Mouse (Mus musculus) forebrain, embryonic 16.5 days (tissue): ENCODE measurements around the gene Pik3r6. TPM values are rescaled to one million over a fixed set of nuclear protein-coding genes. Genes with fewer than 3 reads are reported as not detected.

Experiments
- ATAC-seq: fragments of 200-750 bp; cut with Nextera tagmentation; 2 replicates; pipeline ENCODE4 v1.8.0; 2017; ENCODE audit warnings: mild to moderate bottlenecking, moderate library complexity
- H3K27ac ChIP-seq: fragments of 300-500 bp; sonication (generic); 2 replicates; pipeline ENCODE4 v1.5.1; 2014; ENCODE audit warnings: low read length, control low read depth
- H3K27me3 ChIP-seq: fragments of 300-500 bp; sonication (generic); replicated peaks from 2 replicates; pipeline ENCODE4 v1.6.1; 2014; ENCODE audit warnings: low read length; ENCODE audit not compliant: control insufficient read depth, insufficient read depth
- H3K36me3 ChIP-seq: fragments of 300-500 bp; sonication (generic); 2 replicates; pipeline ENCODE4 v1.6.1; 2014; ENCODE audit not compliant: control insufficient read depth, insufficient read depth
- H3K4me1 ChIP-seq: fragments of 300-500 bp; sonication (generic); replicated peaks from 2 replicates; pipeline ENCODE4 v1.6.1; 2014; ENCODE audit warnings: low read length; ENCODE audit not compliant: control insufficient read depth, insufficient read depth
- H3K4me2 ChIP-seq: fragments of 300-500 bp; sonication (generic); 2 replicates; pipeline ENCODE4 v1.6.1; 2014; ENCODE audit warnings: mild to moderate bottlenecking, low read length, control low read depth
- H3K4me3 ChIP-seq: fragments of 300-500 bp; sonication (generic); replicated peaks from 2 replicates; pipeline ENCODE4 v1.5.1; 2014; ENCODE audit warnings: mild to moderate bottlenecking, low read length, control low read depth
- H3K9ac ChIP-seq: fragments of 300-500 bp; sonication (generic); replicated peaks from 2 replicates; pipeline ENCODE4 v1.6.1; 2014; ENCODE audit warnings: low read depth, low read length, control low read depth
- H3K9me3 ChIP-seq: fragments of 300-500 bp; sonication (generic); 2 replicates; pipeline ENCODE4 v1.6.1; 2016; ENCODE audit warnings: low read length; ENCODE audit not compliant: control insufficient read depth
- WGBS: fragments of 180-500 bp; shearing (Covaris S2); extraction: QIAGEN DNeasy Blood & Tissue Kit; methylation state at CpG from one replicate; pipeline ENCODE4 v1.1.7; 2014; 5-methylcytosine and 5-hydroxymethylcytosine counted together
- polyA plus RNA-seq: library from polyadenylated mRNA; unstranded; fragments of >200 nt; fragmentation: Nextera tagmentation; extraction: Ambion mirVana; gene quantifications from 2 replicates; pipeline ENCODE4 v1.2.1, GENCODE M21; 2015

Pik3r6 gene
- polyA plus RNA-seq, 1 experiment from 2014 or later = 1.8 TPM

DNA sequence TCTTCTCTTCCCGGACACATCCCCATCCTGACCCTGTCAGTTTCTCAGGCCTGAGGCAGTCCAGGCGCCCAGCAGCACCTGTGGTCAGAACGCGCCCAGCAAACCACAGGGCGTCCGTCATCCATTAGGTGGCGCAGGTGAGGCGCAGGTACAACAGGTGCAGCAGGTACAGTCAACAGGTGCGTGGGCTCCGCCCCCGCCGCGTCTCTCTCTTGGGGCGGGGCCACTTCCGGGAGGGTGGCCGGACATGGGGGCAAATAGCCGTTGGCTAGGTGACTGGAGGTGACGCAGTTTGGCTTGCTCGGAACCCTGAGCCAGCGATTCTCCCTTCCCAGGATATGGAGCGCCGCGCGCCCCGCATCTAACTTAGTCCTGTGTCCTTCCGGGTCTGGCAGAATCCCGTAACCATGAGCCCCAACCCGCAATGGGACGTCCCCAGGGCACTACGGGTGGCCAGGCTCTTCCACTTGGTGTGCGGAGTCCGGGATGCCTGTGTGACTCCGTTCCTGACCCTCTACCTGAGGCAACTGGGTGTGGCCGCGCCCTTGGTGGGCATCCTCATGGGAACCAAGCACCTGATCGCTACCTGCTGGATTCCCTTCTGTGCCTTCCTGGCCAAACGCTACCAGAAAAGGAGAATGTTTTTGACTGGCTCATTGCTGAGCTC, 53.2 kb downstream of the Pik3r6 start, which contains the start of gene Mfsd6l:
TSS of gene Mfsd6l (plus strand) at position 269 of the 667 bp plus-strand sequence.
- H3K9me3 ChIP-seq = no peaks in the 10 kb centered on the region; the same call in 1 of the 2 replicates
- peaks cover 3% of the 10 kb centered on the region; the same call in 1 of the 2 replicates for H3K4me1 ChIP-seq
- peak within 1 kb of the TSS; percentile 37 for H3K4me2 ChIP-seq
- peak within 1 kb of the TSS; percentile 8; the same call in 1 of the 2 replicates for H3K4me3 ChIP-seq
- ATAC-seq = no peak
- H3K27me3 ChIP-seq = 0 out of 2 replicates have a peak, but pooled peaks cover 3% of the 10 kb centered on the region
- H3K36me3 ChIP-seq = no peaks in the 10 kb centered on the region
- WGBS = 7% methylated on average over 37 of the region's 37 CpGs
- no peak within 1 kb of the TSS for H3K9ac ChIP-seq
- no peak within 1 kb of the TSS for H3K27ac ChIP-seq

DNA sequence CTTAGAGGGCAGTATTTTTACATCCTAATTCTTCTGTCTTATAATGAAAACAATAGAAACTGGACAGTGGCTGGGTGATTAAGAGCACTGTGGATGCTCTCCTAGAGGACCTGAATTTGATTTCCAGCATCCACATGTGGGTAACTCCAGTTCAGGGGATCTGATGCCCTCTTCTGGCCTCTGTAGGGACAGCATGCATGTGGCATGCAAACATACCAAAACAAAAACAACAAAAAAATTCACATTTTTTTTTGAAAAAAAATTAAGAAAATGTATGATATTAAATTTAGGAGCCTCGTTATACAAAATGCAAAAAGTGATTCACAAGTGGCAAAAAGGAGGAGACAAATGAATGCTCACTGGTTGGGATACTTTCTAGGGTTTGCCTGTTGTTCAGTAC, 56.7 kb downstream of the Pik3r6 start:
- Histone ChIP-seq H3K9ac (no peak overlapping the region), H3K4me3 (no peak overlapping the region), H3K4me2 (no peak overlapping the region), H3K4me1 (peaks cover 3% of the 10 kb centered on the region; the same call in 1 of the 2 replicates), H3K27ac (no peak overlapping the region), H3K9me3 (no peaks in the 10 kb centered on the region; the same call in 1 of the 2 replicates), H3K27me3 (0 out of 2 replicates have a peak, but pooled peaks cover 3% of the 10 kb centered on the region), H3K36me3 (no peaks in the 10 kb centered on the region)
- 31% methylated on average over 1 of the region's 1 CpGs for WGBS
- no peak for ATAC-seq

DNA sequence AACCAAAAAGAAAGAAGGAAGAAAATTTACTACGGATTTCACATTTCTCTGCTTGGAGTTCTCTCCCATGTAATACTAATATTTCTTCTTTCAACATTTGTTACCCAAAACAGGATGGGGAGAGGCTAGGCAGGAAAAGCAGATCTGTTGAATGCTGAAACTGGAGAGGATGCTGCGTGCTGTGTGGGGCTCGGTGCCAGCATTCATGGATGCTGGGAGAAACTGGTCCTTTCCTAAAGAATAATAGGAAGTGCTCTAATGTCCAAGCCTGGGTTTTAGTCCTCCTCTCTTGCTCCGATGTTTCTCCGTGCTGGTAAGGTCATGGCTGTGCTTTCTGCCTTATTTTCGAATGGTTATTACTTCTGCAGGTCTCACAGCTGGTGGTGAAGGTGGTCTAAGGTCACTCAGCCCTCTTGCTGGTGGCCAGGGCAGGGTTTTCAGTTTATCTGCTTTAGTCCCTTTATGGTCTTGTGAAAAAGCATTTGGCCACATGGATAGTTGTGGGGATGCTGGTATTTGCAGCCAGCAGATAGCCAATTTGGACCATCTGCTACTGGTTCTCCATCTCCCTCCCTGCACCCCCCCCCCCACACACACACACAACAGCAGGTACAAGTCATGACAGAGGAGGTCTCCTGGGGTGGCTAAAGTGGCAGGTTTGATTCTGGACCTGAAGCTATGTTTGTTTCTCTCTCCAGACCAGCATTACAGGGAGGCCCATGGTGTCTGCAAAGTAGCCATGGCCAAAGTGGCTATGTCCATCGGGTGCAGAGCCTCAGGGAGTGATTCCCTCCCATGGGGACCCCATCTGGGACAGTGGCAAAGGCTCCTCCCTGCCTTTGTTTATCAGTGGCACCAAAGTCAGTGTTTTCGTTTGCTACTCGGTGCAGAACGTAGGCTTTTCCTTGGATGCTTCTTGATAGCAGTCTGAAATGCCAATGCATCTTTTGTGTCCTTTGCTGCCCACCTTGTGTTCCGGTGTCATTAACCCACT, 59.4 kb downstream of the Pik3r6 start:
- Histone ChIP-seq H3K4me3 (no peak overlapping the region), H3K9ac (no peak overlapping the region), H3K27me3 (0 out of 2 replicates have a peak, but pooled peaks cover 2% of the 10 kb centered on the region), H3K27ac (no peak overlapping the region), H3K36me3 (no peaks in the 10 kb centered on the region), H3K9me3 (no peaks in the 10 kb centered on the region; the same call in 1 of the 2 replicates), H3K4me2 (no peak overlapping the region), H3K4me1 (peaks cover 6% of the 10 kb centered on the region)
- no peak for ATAC-seq
- WGBS = 78% methylated on average over 11 of the region's 11 CpGs

DNA sequence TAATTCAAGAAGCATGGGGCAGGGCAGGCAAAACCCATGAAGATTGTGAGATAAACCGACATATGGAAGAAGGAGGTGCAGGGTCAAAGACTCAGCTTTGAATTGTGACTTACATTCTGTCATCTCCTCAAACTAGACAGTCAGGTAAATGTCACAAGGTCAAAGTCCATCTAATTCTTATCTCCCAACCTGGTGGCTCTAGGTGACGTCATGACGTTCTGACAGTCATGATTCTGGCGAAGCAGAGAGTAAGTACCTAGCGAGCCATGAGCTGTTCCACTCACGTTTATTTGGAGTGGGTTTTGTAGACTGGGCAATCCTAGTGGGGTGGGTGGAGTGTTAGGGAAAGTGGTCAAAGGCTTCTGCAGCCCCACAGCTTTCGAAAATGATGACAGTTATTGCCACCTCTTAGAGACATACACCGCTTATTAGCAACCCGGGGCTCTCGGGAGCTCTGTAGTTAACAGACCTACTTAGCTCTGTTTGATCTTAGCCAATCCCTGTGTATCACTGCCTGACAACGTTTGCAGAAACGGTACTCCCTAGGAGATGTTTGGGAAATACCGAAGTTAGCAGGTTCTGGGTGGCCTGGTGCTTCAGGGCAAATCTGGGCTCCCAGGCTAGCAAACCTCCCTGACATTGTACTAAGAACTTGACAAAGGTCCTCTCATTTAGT, 61.7 kb downstream of the Pik3r6 start:
- H3K36me3 ChIP-seq = no peaks in the 10 kb centered on the region
- H3K27ac ChIP-seq = no peak overlapping the region
- no peak overlapping the region for H3K9ac ChIP-seq
- 84% methylated on average over 13 of the region's 13 CpGs for WGBS
- H3K4me2 ChIP-seq = no peak overlapping the region
- no peak overlapping the region for H3K4me3 ChIP-seq
- no peaks in the 10 kb centered on the region for H3K9me3 ChIP-seq
- H3K27me3 ChIP-seq = 0 out of 2 replicates have a peak, but pooled peaks cover 5% of the 10 kb centered on the region
- peaks cover 6% of the 10 kb centered on the region for H3K4me1 ChIP-seq
- ATAC-seq = no peak

DNA sequence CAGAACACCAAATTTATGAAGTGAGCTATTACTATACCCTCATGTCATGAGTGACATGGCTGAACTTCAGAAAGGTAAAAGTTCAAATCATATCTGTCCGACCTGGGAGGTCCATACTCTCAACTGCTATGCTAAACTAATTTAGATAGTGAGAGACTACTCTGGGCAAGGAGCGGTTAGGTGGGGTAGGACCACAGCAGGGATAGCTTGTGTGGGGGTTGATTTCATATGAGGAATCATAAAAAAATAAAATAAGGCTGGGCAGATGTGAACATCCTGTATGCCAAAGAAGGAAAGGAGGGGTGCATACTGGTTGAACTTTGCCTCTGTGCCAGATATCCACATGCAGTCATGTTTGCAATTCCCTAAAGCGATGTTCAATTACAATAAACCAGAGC, 62.2 kb downstream of the Pik3r6 start:
- no peak overlapping the region for H3K9ac ChIP-seq
- WGBS = 84% methylated on average over 3 of the region's 3 CpGs

DNA sequence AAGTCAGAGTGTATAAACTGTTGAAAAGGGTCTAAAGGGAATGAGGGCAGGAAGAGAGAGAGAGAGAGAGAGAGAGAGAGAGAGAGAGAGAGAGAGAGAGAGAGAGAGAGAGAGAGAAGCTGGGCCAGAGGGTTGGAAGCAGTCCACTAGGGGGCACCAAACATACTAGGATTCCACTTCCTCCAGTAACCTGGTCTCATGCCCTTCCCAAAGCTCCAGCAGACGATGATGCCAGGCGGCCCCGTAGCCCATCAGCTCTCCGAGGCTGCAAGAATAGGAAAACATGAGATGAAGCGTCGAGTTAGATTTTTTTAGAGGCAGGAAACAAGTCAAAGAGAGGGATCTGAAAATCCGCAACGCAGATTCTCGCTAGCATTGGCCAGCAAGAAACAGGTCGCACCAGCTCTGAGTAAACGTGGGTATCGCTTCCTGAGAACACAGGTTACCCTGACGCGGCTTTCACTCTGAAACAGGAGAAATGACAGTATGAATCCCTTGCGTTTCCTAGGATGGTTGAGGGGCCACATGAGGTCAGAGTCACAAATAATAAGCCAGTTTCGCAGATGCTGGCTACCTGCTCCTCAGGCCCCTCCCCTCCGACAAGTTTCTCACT, 63.7 kb downstream of the Pik3r6 start:
- peaks cover 6% of the 10 kb centered on the region for H3K4me1 ChIP-seq
- 15% methylated on average over 17 of the region's 17 CpGs for WGBS
- H3K4me2 ChIP-seq = peak overlapping the region; percentile 71
- H3K4me3 ChIP-seq = peak overlapping the region; percentile 39
- ATAC-seq = peak; percentile 83
- H3K27me3 ChIP-seq = 0 out of 2 replicates have a peak, but pooled peaks cover 5% of the 10 kb centered on the region
- H3K9ac ChIP-seq = peak overlapping the region; percentile 44; the same call in 1 of the 2 replicates
- no peaks in the 10 kb centered on the region for H3K36me3 ChIP-seq
- no peaks in the 10 kb centered on the region for H3K9me3 ChIP-seq
- H3K27ac ChIP-seq = no peak overlapping the region

More for the DNA sequence above, 62.2 kb downstream of the Pik3r6 start:
- no peak for ATAC-seq
- H3K27ac ChIP-seq = no peak overlapping the region
- no peaks in the 10 kb centered on the region for H3K36me3 ChIP-seq
- H3K9me3 ChIP-seq = no peaks in the 10 kb centered on the region
- peaks cover 6% of the 10 kb centered on the region for H3K4me1 ChIP-seq
- H3K4me2 ChIP-seq = no peak overlapping the region
- 0 out of 2 replicates have a peak, but pooled peaks cover 5% of the 10 kb centered on the region for H3K27me3 ChIP-seq
- no peak overlapping the region for H3K4me3 ChIP-seq

DNA sequence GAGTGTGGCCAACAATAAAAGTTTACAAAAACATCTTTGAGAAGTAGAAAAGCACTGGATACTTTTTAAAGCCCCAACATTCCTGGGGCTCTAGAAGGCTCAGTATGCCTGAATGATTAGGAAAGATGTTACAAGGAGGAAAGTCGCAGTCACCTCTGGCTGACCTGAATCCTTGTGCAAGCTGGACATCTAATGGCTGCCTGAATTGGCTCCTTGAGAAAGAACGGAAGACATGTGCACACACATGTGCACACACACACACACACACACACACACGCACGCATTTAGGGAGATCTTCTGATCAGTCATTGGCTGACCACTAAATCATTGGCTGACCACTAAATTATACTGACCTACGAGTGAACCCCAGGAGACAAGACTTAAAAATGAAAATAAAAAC, 68.0 kb downstream of the Pik3r6 start:
- Histone ChIP-seq H3K4me3 (no peak overlapping the region), H3K9me3 (no peaks in the 10 kb centered on the region), H3K36me3 (no peaks in the 10 kb centered on the region), H3K27me3 (0 out of 2 replicates have a peak, but pooled peaks cover 5% of the 10 kb centered on the region), H3K4me2 (no peak overlapping the region), H3K9ac (no peak overlapping the region), H3K4me1 (peaks cover 6% of the 10 kb centered on the region), H3K27ac (no peak overlapping the region)
- ATAC-seq = no peak
- WGBS = 91% methylated on average over 5 of the region's 5 CpGs

DNA sequence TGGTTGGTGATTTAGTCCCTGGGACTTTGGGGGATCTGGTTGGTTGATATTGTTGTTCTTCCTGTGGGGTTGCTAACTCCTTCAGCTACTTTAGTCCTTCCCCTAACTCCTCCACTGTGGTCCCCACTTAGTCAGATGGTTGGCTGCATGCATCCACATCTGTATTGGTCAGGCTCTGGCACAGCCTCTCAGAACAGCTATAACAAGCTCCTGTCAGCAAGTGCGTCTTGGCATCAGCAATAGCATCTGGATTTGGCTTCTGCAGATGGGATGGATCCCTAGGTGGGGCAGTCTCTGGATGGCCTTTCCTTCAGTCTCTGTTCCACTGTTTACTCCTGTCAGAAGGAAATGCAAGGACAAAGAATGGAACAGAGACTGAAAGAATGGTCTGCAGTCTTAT, 74.3 kb downstream of the Pik3r6 start:
- Histone ChIP-seq H3K4me3 (no peak overlapping the region), H3K9me3 (no peaks in the 10 kb centered on the region), H3K4me2 (no peak overlapping the region), H3K36me3 (no peaks in the 10 kb centered on the region), H3K9ac (no peak overlapping the region), H3K27ac (no peak overlapping the region), H3K27me3 (no peaks in the 10 kb centered on the region), H3K4me1 (peaks cover 18% of the 10 kb centered on the region)
- WGBS = 84% methylated on average over 1 of the region's 1 CpGs
- ATAC-seq = no peak
